In the genomic region with DNA sequence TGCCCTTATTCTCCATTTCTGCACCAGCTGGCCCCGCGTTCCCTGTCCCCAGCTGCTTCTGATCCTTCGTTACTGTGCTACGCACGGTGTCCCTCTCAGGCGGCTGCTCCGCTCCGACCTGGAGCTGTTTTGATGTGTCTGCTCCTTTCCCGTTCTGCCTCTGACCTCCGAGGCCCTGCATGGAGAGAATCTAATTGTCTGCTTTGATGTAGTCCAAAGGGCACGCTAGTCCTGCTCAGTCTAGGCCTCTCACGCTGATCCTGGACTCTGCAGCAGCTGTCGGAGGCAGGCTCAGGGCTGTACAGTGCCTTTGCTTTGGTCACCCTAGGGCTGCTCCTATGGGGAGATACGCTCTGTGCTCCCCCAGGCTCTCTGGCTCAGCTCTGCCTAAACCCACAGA, we compare ENCODE assay signal across 8 mouse cellular contexts. TPM values are rescaled to one million over a fixed set of nuclear protein-coding genes. Genes with fewer than 3 reads are reported as not detected.
DNase-seq lines count a peak whose midpoint lies in the region; ATAC-seq lines count a peak whose summit lies in the region.
"Had no signal": no experiment of that assay in that cellular context is flagged by ENCODE, and none has a peak within 500 bp of the region (broad histone marks: within the 10 kb centered on the region; RNA-seq: fewer than 3 reads in every experiment).

No protein-coding gene starts in this region.

- H3K4me3 ChIP-seq in embryonic facial prominence, embryonic 10.5 days: no peak overlapping the region
- H3K4me3 ChIP-seq in forebrain, embryonic 14.5 days (ENCODE audit: low read depth, low read length): no peak overlapping the region
- H3K4me3 ChIP-seq in kidney, embryonic 15.5 days (replicated peaks): no peak overlapping the region
- H3K4me3 ChIP-seq in midbrain, embryonic 13.5 days (replicated peaks): no peak overlapping the region
- H3K4me3 ChIP-seq: limb, embryonic 13.5 days had no signal

- H3K9me3 ChIP-seq in embryonic facial prominence, embryonic 10.5 days: no peaks in the 10 kb centered on the region
- H3K9me3 ChIP-seq in forebrain, embryonic 14.5 days (replicated peaks; ENCODE audit: control insufficient read depth, low read length): no peaks in the 10 kb centered on the region
- H3K9me3 ChIP-seq in kidney, embryonic 15.5 days (replicated peaks): no peaks in the 10 kb centered on the region
- H3K9me3 ChIP-seq in midbrain, embryonic 13.5 days: no peaks in the 10 kb centered on the region
- H3K9me3 ChIP-seq: limb, embryonic 13.5 days had no signal

- no peak overlapping the region for H3K9ac ChIP-seq in forebrain, embryonic 14.5 days (ENCODE audit: low read length)
- H3K9ac ChIP-seq in kidney, embryonic 15.5 days: no peak overlapping the region; the same call in 1 of the 2 replicates
- H3K9ac ChIP-seq in midbrain, embryonic 13.5 days (replicated peaks): peak overlapping the region; percentile 42
- H3K9ac ChIP-seq: limb, embryonic 13.5 days had no signal

- H3K36me3 ChIP-seq in embryonic facial prominence, embryonic 10.5 days (replicated peaks): peaks cover 53% of the 10 kb centered on the region
- peaks cover 9% of the 10 kb centered on the region for H3K36me3 ChIP-seq in forebrain, embryonic 14.5 days (ENCODE audit: control insufficient read depth, insufficient read depth, low read length)
- peaks cover 38% of the 10 kb centered on the region for H3K36me3 ChIP-seq in kidney, embryonic 15.5 days
- H3K36me3 ChIP-seq in midbrain, embryonic 13.5 days: peaks cover 3% of the 10 kb centered on the region

- peak; percentile 55 for DNase-seq in embryonic facial prominence, embryonic 10.5 days (ENCODE audit: low spot score)
- peak; percentile 24 for DNase-seq in forebrain, embryonic 14.5 days (ENCODE audit: low spot score)
- no peak for DNase-seq in thymus, postnatal 25 days
- no peak for DNase-seq in gastrocnemius, postnatal 10 days
- no peak for DNase-seq in right cerebral cortex, postnatal 14 days

- WGBS in embryonic facial prominence, embryonic 10.5 days: 33% methylated on average over 14 of the region's 14 CpGs
- WGBS in forebrain, embryonic 14.5 days: 65% methylated on average over 14 of the region's 14 CpGs
- 37% methylated on average over 14 of the region's 14 CpGs for WGBS in kidney, embryonic 15.5 days
- 26% methylated on average over 14 of the region's 14 CpGs for WGBS in midbrain, embryonic 13.5 days

- no peak overlapping the region for H3K4me2 ChIP-seq in forebrain, embryonic 14.5 days (ENCODE audit: low read length)
- H3K4me2 ChIP-seq in kidney, embryonic 15.5 days: no peak overlapping the region
- no peak overlapping the region for H3K4me2 ChIP-seq in midbrain, embryonic 13.5 days (replicated peaks)
- H3K4me2 ChIP-seq: limb, embryonic 13.5 days had no signal

- ATAC-seq in forebrain, embryonic 14.5 days: peak; percentile 48; the same call in 1 of the 2 replicates
- peak; percentile 81 for ATAC-seq in kidney, embryonic 15.5 days (replicated peaks; ENCODE audit: low FRiP score)
- peak; percentile 93 for ATAC-seq in midbrain, embryonic 13.5 days

- no peaks in the 10 kb centered on the region for H3K27me3 ChIP-seq in embryonic facial prominence, embryonic 10.5 days (replicated peaks; ENCODE audit: low read depth, poor library complexity, severe bottlenecking)
- no peaks in the 10 kb centered on the region for H3K27me3 ChIP-seq in forebrain, embryonic 14.5 days (replicated peaks; ENCODE audit: control insufficient read depth, insufficient read depth, low read length)
- no peaks in the 10 kb centered on the region for H3K27me3 ChIP-seq in kidney, embryonic 15.5 days
- no peaks in the 10 kb centered on the region for H3K27me3 ChIP-seq in midbrain, embryonic 13.5 days
- H3K27me3 ChIP-seq: limb, embryonic 13.5 days had no signal

- H3K27ac ChIP-seq in embryonic facial prominence, embryonic 10.5 days (replicated peaks): peak overlapping the region; percentile 64
- 0 out of 2 replicates have a peak overlapping the region, but pooled peaks have one; percentile 21 for H3K27ac ChIP-seq in forebrain, embryonic 14.5 days (ENCODE audit: low read depth, low read length)
- H3K27ac ChIP-seq in kidney, embryonic 15.5 days: peak overlapping the region; percentile 56; the same call in 1 of the 2 replicates
- H3K27ac ChIP-seq in midbrain, embryonic 13.5 days: peak overlapping the region; percentile 70
- H3K27ac ChIP-seq: limb, embryonic 13.5 days had no signal

- H3K4me1 ChIP-seq in embryonic facial prominence, embryonic 10.5 days: peaks cover 28% of the 10 kb centered on the region
- 0 out of 2 replicates have a peak, but pooled peaks cover 2% of the 10 kb centered on the region for H3K4me1 ChIP-seq in forebrain, embryonic 14.5 days (ENCODE audit: control insufficient read depth, insufficient read depth, low read length)
- peaks cover 17% of the 10 kb centered on the region for H3K4me1 ChIP-seq in kidney, embryonic 15.5 days
- H3K4me1 ChIP-seq in midbrain, embryonic 13.5 days (replicated peaks): peaks cover 23% of the 10 kb centered on the region

RNA-seq across cellular contexts. Expression of gene Elovl5, which starts 46.9 kb away (rescaled TPM):
- 90.4 and 96.1 TPM in 2 replicates for polyA plus RNA-seq in embryonic facial prominence, embryonic 10.5 days (2016; fragmentation: Nextera tagmentation; extraction: Ambion mirVana)
- 65.4 and 66.9 TPM in 2 replicates for polyA plus RNA-seq in forebrain, embryonic 14.5 days (2014; fragmentation: Nextera tagmentation; extraction: Ambion mirVana)
- polyA plus RNA-seq in kidney, embryonic 15.5 days (2015; fragmentation: Nextera tagmentation; extraction: Ambion mirVana): 88.5 and 93.2 TPM in 2 replicates
- polyA plus RNA-seq in midbrain, embryonic 13.5 days (2015; fragmentation: Nextera tagmentation; extraction: Ambion mirVana): 53.4 and 55.1 TPM in 2 replicates
- total RNA-seq in gastrocnemius, postnatal 10 days (2021): 10 to 100 TPM; 26.5 to 27.0 TPM

Comparison
In these comparisons a context has a peak if more than half of its experiments do, and no peak if none do; other contexts are left out.
1. DNase-seq: peak in embryonic facial prominence, embryonic 10.5 days (single experiment) and forebrain, embryonic 14.5 days (single experiment); none in thymus, postnatal 25 days (single experiment), gastrocnemius, postnatal 10 days (single experiment) and right cerebral cortex, postnatal 14 days (single experiment).
2. Peak in every context shown above with its lines, with median percentiles within 50 percentile points of each other: H3K27ac ChIP-seq and ATAC-seq.